Mouse (Mus musculus) c-Kit-positive CD71-negative TER-119-negative erythroid progenitor cells, embryonic 14.5 days (primary cell): ENCODE measurements at regions not wholly inside any gene's neighbourhood (a gene's known extent, or its start where the extent isn't known, plus 50 kb on each side); places are given as distances from the start of the nearest gene placed in this dataset.
A peak's percentile ranks its signal among the peaks of the same experiment; 100 is the strongest.

ENCODE experiments used
- DNase-seq: peaks from one replicate; pipeline ENCODE4 v3.0.0-alpha.2; 2013; ENCODE audit warnings: low read depth

- DNase-seq: no peak
Observed at GRCm38 (mm10) chr4:95317821-95318290, 239.5 kb upstream of the Fggy start.

- no peak for DNase-seq
Observed at GRCm38 (mm10) chr4:95318561-95318960, 238.7 kb upstream of the Fggy start.

DNA sequence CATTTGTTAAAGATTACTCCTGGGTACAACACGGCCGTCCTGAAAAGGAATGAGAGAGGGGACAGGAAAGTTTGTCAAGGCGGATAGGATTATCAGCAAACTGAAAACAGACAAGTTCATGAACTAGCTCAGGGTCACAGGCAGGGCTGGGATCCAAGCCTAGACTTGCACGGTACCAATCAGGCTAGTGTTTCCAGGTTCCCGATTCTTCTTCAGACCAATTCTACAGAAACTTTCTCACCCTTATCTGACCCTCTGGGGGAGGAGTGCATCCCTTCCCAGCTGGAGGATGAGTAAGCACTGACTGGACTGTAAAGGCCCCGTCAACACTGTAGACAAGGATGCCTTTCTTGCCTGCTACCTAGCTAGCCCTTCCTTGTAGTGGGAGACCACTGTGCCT lies 238.3 kb upstream of the Fggy start:
- DNase-seq: no peak

GRCm38 (mm10) chr4:95325861-95326260 lies 231.4 kb upstream of the Fggy start:
- no peak for DNase-seq

- DNase-seq: no peak
Observed at GRCm38 (mm10) chr4:95339822-95340221, 217.5 kb upstream of the Fggy start.

- DNase-seq: no peak
Observed at GRCm38 (mm10) chr4:95340926-95341325, 216.4 kb upstream of the Fggy start.

GRCm38 (mm10) chr4:95346722-95347197 lies 210.5 kb upstream of the Fggy start:
- no peak for DNase-seq

DNA sequence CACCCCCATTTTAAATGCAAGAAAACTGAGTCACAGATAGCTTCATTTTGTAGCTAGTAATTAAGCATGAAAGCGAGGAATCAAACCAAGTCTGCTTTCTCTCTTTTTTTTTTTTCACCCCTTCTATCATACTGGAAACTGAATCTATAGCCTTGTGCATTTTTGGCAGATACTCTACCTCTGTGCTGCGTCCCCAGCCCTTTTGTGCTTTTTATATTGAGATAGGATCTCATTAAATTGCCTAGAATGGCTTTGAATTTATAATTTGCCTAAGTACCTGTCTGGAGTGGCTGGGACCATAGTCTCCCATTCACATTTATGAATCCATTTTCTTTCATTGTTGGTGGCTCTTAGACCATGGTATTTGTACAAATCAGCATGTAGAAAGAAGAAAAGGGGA lies 209.9 kb upstream of the Fggy start:
- no peak for DNase-seq

GRCm38 (mm10) chr4:95348405-95349123 lies 208.7 kb upstream of the Fggy start:
- DNase-seq: no peak

DNA sequence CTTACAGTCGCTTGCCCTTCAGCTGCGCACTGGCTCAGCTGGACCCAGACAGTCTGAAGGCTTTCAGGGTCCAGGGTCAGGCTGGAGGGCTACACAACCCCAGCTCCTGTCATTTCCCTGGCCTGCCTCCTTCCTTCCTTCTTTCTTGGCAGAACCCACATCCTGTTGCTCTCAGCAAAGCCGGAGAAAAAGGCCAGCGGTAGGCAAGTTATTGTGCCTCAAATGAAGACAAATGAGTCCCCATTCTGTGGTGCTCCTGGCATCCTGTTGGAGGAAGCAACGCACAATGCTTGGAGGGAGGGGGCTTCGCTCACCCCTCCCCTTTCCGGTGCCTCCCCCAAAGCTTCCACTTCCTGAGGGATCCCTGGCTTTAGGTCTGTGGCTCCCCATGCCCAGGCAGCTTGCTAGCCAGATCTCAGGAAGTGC lies 203.4 kb upstream of the Fggy start:
- peak; percentile 9 for DNase-seq

- no peak for DNase-seq
Observed at GRCm38 (mm10) chr4:95358674-95359073, 198.6 kb upstream of the Fggy start.

DNA sequence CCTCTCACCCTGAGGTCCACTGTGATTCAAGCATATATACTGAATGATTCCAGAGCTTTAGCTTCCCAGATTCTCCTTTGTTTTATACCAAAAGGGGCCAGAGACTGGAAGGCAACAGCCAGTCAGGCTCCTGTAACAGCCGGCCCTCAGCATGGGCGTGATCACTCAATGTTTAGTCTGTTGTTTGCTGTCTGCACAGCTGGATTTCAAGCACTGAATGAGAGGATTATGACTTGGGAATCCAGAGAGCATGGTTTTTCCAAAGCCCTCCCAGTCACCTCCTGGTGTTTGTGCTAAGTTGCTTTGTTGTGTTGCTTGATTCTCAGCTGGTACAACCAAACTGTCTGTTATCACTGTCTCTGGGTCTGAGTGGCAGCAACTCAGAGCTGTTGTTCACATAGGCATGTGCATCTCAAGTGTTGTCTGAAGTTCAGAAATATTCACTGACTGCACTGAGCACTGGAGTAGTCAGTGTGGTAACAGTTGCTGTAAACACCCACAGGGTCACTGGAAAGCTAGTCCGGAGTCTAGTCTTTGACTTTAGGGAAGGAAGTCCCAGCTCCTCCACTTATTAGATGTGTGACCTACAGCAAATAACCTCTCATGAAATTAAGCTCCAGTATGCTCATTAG lies 196.9 kb upstream of the Fggy start:
- no peak for DNase-seq

GRCm38 (mm10) chr4:95364376-95365082 lies 192.8 kb upstream of the Fggy start:
- no peak for DNase-seq

- no peak for DNase-seq
Observed at GRCm38 (mm10) chr4:95376386-95376785, 180.9 kb upstream of the Fggy start.

DNA sequence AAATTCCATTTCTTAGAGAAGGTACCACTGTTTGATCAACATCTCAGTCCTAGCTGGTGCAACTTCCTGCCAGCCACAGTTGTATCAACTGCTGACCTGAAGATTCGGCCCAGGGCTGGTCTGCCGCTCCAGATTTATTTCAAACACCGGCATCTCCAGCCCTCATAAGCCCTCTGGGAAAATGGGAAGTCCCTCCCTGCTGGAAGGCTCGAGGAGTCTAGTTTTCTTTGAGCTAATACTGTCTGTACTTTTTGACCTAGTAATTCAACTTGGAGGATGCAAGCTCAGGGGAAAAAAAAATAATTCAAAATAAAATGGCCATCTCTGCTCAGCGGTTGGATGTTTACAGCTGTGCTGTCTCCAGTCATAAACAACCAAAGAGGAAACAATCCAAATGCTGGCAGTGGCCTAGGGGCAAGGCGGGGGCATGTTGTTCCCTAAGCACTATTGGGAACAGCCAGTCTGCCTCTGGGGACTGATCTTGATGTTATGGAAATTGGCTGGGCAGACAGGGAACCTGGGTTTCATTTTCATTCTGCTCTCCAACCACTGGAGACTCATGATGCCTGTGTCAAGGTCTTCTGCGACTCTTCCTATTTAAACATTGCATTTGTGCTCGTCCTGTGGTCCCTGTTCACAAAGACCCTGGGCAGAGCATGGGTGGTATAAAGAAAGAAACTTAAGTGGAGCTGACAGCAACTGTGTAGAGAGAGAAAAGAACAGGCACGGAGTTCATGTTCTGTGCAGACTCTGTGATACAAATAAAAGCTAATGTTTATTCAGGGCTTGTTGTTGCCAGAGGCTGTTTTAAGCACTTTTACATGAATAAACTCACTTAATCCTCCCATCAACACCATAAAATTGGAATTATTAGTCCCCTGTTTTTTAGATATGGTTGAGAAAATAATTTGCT lies 179.8 kb upstream of the Fggy start:
- no peak for DNase-seq

GRCm38 (mm10) chr4:95378645-95379044 lies 178.7 kb upstream of the Fggy start:
- no peak for DNase-seq

DNA sequence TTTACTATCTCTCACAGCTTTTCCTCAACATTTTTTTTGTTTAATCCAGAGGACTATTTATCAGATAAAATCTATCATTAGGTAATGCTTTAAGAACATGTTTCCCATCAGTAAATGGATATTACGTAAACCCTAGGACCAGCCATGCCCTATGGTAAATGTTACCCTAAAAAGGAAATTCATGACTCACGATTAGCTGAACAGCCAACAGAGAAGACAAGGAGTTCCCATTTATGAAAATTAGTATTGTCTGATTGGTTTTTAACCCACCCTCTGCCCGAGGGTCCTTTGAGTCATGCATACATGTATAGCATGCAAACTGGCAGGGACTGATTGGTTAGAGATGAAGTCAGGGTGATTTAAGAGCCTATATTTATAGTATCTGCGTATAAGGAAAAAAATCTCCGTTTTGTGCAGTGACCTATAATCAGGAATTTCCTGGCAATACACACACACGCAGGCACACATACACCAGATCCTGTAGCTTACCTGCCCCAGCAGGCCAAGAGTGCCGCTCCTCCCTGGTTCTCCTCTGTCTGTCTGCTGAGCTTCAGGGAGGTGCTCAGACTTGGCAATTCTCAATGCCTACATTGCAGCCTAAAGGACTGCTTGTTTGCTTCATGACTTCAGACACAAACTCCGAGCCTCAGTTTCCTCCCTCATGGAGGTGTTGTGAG lies 174.0 kb upstream of the Fggy start:
- no peak for DNase-seq

GRCm38 (mm10) chr4:95385552-95385951 lies 171.8 kb upstream of the Fggy start:
- DNase-seq: no peak

- no peak for DNase-seq
Observed at GRCm38 (mm10) chr4:95386021-95386420, 171.3 kb upstream of the Fggy start.

GRCm38 (mm10) chr4:95388556-95388955 lies 168.8 kb upstream of the Fggy start:
- no peak for DNase-seq

DNA sequence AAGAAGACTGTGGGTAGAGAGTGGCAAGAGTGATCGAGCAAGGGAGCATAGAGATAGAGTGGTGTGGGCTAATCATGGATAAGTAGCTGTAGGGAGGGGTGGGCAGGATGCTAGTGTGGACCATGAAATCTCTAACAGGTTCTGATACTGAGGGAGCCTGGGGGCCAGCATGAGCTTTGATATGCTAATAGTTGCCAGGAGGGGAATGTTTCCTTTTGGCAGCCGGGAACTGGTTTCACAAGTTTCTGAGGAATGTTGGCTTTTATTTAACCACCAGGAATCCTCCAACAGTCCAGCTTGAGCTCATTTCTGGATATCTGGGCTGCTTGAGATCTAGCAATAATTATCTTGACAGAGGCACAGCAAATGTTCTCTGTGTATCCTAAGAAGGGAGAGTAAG lies 167.7 kb upstream of the Fggy start:
- no peak for DNase-seq
